Mouse (Mus musculus): Measurements from ENCODE around the gene Pde6c.

Pde6c gene

DNA sequence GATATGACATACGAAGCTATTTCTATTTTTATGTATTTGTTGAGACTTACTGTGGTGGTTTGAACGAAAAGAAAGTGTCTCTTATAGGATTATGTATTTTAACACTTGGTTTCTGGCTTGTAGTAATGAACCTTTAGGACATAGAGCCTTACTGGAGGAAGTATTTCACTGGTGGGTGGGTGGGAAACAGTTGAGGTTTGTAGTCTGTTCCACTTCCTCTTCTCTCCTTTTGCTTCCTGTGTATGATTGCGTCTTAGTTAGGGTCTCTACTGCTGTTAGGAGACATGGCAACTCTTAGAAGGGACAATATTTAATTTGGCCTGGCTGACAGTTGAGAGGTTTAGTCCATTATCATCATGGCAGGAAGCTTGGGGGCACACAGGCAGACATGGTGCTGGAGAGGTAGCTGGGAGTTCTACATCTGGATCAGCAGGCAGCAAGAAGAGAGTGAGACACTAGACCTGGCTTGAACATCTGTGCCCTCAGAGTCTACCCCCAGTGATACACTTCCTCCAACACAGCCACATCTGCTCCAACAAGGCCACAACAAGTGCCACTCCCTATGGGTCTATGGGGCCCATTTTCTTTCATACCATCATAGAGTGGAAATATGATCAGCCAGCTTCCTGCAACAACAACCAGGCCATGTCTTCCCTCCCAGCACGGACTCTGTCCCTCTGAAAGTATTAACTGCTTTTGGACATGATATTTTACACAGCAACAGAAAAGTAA lies 11.1 kb downstream of the Pde6c start:
- no peak for DNase-seq (ENCODE audit: low spot score in 2 of 2)

DNA sequence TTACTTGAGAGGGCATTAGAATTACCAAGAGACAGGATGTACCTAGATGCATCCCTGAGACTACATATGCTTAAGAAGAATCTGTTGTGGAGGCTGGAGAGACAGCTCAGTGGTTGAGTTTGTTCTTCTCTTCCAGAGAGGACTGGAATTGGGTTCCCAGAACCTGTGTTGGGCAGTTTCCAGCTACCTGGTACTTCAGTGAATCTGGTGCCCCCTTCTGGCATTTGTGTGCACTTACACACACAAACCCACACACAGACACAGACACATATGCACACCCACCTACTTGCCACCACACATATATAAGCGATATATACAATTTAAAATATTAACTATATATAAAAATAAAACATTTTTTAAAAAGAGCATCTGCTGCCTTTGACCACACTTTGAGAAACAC lies 23.7 kb downstream of the Pde6c start:
- no peak for DNase-seq (ENCODE audit: low spot score in 2 of 2)

DNA sequence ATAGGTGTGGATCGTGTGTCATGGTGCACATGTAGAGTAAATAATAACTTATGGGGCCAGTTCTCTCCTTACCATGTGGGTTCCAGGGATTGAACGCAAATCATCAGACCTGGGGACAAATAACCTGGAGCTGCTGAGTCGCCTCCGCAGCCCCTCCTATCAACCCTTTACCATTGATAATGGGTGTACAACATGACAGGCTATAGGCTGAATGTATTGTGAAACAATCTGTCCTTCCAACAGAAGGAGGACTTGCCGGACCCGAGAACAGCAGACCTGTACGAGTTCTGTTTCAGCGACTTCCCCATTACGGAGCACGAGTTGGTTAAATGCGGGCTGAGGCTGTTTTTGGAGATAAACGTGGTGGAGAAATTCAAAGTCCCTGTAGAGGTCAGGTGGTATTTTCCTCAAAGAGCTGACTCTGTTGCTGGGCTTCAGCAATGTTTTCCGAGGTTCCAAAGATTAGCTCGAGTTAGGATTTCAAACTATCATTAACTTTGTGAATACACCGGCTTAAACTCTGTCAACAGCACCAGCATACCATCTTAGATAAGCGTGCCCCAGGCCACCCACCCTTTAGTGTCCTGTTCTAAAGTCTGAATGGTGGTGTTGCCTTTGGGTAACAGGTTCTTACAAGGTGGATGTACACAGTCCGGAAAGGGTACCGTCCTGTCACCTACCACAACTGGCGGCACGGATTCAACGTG lies 29.2 kb downstream of the Pde6c start:
- no peak for DNase-seq (ENCODE audit: low spot score in 2 of 2)

DNA sequence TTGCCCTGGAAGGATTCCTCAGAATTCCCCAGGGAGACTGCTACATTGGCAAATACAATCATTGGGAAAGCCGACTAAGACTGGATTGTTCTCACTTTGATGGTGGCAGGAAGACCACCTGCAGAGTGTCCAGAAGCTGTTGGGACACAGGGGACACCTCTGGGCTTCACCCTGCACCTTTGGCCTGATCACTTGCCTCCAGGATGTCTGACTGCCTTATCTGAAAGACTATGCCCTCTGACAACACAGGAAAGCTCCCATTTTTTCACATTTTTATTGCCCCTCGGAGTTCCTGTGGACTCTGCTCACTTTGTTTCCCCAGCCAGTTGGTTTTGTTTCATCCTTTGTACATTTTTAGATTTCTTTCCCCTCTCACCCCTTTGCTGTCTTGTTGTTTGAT lies 32.1 kb downstream of the Pde6c start:
- DNase-seq (ENCODE audit: low spot score in 2 of 2): no peak

DNA sequence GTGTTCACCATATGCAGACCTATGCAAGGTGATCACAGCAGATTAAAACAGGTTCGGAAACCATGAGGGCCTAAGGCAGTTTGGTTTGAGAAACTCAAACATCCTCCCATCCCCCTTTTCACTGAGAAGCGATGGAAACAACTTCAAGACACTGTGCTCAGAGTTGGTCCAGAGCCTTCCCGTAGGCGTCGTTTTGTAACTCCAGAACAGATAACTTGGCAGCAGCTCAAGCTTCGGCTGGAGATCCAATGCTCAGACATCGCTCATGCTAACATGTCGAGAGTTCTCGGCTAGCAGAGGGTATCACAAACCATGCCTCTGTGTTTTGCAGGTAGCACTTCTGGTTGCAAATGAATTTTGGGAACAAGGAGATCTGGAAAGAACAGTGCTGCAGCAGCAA lies 47.1 kb downstream of the Pde6c start:
- DNase-seq (ENCODE audit: low spot score in 2 of 2): no peak

DNA sequence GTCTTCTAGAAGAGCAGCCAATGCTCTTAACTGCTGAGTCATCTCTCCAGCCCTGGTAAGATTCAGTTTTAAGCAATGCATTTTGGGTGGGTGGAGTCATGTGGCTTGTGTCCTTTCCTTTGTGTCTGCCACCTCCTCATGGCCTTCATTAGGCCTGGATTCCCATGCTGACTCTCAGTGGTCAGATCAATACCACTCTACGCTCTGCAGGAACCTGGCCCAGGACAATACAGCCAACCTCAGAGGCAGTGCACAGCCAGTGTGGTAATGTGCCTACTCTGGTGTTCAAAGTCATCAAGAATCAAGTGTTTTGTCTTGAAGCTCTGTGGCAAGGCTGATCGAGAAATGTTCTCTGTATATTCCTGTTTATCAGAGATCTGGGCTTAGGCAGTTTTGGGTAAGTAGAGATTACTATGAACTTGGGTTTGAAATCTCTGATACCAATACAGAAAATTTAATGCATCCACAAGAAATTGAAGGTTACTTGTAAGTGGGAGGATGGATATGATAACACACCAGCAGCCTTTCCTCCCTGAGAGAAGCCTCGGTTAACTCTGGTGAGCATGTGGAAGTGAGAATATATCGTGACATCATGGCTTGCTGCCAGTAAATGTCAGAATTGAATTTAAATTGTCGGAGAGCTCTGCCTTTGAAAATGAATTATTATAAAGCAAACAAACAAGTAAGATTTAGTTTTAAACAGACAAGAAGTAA lies 54.2 kb downstream of the Pde6c start:
- DNase-seq (ENCODE audit: low spot score in 2 of 2): no peak

DNA sequence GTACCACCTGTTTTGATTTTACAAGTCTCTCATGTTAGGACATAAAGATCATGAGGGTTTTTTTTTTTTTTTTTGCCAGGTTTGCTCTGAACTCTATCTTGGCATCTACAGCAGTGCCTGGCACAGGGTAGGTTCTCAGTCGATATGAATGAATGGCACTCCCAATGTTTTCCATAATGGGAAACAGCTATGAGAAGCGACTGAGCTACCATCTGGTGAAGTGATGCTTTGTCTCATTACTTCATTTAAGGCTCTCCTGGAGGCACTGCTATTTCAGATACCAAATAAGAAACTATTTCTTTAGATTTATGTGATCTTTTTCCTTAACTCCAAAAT lies 54.7 kb downstream of the Pde6c start:
- no peak for DNase-seq (ENCODE audit: low spot score in 2 of 2)

DNA sequence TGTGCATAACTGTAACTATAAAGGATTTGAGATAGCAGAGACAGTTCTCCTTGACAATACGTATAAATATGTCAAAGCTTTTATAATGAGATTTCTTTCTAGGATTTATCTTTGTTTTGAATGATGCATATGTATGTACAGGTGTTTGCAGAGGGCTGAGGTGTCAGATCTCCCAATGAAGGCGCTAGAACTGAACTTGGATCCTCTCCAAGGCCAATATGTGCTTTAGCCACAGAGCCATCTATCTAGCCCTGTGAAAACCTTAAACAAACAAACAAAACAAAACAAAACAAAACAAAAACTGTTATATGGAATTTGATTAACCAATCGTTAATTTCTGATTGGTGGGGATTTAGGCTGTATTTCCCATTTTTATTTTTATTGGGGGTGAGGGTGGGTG lies 58.0 kb downstream of the Pde6c start:
- no peak for DNase-seq (ENCODE audit: low spot score in 2 of 2)

DNA sequence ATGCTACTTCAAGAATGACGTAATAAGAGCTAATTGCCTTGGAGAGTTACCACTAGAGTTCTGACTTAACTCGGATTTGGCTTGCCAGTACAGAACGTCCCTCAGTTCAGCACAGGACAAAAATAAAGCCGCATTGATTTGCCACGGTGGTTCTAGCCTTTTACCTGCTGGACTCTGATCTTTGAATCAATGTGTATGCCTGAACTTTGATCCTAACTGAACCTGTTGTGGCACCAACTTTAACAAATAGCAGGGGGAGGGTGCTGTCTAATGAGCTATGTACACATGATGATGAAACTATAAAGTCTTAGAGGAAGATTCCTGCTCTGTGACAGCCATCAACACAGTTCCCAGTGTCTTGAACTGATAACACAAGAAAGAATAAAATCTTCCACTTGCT lies 58.9 kb downstream of the Pde6c start:
- no peak for DNase-seq (ENCODE audit: low spot score in 2 of 2)

DNA sequence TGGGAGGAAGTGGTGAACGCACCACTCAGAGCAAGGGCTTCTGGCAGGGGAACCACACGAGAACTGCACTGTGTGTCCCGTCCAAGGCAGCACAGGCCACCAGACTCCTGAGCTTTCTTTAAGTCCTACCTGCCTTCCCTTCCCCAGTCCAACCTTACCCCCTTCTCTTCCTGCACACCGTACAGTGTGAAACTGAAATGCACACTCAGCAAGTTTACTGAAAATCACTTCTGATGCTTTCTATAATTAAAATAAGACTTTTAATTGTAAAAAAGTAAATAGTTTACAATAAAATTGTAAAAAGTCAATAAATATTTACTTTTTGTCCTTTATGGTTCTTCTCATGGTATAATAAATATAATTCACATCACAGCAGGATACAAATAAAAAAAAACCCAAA lies 62.7 kb downstream of the Pde6c start:
- DNase-seq (ENCODE audit: low spot score in 2 of 2): no peak

DNA sequence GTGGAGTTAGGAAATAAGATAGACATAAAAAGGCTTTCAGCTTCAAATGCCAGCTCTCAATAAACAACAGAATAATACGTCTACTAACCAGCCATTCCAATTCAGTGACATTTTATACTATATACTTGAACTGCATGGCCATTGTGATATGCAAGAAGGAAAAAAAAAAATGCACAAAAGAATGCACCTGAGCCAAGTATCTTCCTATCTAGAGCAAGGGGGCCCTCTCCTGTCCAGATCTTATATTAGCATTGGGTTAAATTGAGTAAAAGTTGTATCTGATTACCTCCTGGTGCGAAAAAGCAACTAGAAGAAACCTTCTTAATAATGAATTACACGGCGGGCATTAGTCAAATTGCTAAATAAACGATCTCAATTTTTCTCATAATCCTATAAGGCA lies 66.2 kb downstream of the Pde6c start:
- DNase-seq (ENCODE audit: low spot score in 2 of 2): no peak

DNA sequence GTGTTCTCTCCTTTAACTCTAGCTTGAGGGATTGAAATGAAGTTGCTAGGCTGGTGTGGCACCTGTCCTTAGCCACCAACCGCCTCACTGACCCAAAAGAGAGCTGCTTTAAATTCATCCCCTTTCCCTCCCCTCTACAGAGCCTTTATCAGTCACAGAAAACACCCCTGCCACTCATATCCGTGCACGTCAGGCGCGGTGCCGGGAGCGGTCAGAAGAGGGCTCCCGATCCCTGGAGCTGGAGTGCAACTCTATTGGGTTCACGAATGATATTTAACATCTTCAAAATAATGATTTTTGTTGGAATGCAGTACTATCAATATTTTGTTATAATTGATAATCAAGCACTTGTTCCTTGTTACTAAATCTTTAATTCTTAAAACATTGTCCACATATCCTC lies 74.1 kb downstream of the Pde6c start:
- no peak for DNase-seq (ENCODE audit: low spot score in 2 of 2)

DNA sequence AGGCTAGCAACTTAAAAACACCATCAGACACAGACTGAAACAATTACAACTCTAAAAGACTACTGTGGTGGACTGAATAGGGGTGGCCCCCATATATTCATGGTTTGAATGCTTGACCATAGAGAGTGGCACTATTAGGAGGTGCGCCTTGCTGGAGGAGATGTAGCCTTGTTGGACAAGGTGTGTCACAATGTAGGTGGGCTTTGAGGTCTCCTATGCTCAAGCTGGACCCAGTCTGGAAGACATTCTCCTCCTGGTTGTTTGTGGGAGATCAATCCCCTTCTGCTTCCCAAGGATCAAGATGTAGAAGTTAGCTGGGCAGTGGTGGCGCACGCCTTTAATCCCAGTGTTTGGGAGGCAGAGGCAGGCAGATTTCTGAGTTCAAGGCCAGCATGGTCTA lies 85.1 kb downstream of the Pde6c start:
- DNase-seq (ENCODE audit: low spot score in 2 of 2): no peak

DNA sequence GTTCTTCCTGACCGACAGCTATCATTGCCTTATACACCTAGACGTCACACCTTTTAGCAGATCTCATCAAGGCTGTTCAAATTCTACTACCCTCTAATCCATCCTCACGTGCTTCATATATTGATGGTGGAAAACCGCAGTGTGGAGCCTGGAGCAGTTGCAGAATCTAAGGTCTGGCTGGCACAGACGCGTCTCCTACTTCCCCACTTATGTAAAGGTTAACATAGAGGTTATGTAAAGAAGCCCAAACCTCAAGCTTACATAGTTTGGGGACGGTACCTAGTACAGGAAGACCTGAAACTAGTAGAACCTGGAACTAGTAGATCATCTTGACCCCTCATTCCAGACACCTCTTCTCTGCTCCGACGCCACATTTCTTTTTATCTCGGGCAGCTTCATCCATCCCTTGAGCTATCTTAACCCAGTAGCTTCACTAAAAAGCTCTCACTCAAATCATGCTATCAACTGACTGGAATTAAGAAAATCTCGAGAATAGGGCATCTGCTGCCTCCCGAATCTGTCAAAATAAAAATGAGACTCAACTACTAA lies 90.8 kb downstream of the Pde6c start:
- DNase-seq (ENCODE audit: low spot score in 2 of 2): no peak

DNA sequence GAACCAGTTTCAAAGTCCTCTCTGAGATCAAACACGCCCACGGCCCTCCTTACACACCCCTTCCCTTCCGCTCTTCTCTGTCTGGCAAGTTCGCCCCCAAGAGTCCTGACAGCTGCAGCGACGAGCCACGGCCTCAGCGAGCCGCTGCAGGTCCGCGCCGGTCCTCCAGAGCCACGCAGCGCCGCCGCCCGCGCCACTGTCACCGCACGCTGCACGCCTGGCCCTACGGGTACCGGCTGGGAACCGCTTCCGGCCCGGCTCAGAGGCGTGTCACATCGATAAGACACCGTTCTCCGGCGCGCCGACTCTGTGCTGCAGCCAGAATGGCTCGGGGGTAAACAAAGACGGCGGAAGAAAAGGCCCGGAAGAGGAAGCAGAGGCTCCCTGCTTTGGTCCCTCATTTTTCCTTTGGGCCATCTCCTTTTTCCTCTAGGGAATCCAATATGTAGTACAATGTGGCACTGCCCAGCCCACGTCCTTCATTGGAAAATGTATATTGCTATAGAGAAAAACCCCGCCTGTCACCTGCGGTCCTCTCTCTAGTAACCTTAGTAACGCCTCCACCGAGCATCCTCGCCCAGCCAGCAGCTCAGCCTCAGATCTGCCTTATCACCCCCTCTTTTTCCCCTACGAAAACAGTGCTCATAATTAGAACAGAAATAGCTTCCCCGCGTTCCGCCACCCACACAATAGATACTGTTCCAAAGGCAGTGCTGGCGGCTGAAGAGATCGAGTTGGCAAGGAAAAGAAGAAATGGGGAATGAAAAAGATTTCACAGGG lies 91.5 kb downstream of the Pde6c start, which contains the start of gene Fra10ac1:
Gene Fra10ac1 (minus strand): TSS at position 252 of the 780 bp plus-strand sequence.
- peak; percentile 81 to 85 for DNase-seq (ENCODE audit: low spot score in 2 of 2)

DNA sequence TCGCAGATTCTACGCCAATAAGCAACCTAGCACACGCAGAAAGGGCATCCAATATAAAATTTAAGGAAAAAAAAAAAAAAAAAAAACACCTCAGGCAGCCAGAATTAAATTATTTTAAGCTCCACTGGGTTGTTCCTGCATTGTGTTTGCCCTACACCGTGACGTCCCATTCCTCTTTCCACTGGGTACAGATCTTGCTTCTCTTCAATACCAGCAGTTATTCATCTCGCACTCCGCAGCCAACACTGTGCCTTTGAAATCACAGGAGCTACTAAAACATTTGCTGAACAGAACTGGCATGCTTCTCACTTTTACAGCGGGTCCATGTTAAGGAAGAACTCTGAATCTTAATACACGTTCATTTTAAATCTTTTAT lies 92.1 kb downstream of the Pde6c start:
- DNase-seq (ENCODE audit: low spot score in 2 of 2): no peak

DNA sequence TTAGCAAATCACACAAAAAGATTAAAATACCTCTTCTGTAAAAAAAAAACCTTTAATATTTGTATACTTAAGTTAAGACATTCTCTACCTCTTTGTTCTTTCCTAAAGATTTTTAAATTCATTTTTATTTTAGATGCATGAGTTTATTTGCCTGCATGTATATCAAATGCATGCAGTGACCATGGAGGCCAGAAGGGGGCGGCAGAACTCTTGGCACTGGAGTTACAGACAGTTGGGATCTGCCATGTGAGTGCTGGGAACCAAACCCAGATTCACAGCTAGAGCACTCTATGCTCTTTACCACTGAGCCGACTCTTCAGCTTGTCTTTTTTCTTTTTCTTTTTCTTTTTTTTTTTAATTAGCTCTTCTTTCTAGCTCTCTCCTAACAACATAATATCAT lies 96.1 kb downstream of the Pde6c start:
- no peak for DNase-seq (ENCODE audit: low spot score in 2 of 2)

DNA sequence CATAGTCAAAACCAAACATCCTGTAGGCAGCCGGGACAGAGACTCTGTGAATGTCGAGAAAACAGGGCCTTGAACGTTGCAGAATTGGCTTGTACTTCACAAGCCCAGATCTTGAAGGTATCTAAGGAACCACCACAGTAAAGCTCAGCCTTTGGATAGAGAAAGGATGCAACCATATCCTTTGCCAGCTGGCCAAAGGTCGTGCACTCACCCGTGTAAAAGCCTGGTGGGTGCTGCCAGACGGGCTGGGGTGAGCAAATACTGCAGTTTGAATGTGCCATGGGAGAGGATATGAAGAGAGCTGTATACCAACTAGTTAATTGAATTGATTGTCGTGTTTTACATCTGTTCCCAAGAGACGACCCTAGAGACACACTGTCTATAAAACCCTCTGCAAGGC lies 99.5 kb downstream of the Pde6c start:
- no peak for DNase-seq (ENCODE audit: low spot score in 2 of 2)

DNA sequence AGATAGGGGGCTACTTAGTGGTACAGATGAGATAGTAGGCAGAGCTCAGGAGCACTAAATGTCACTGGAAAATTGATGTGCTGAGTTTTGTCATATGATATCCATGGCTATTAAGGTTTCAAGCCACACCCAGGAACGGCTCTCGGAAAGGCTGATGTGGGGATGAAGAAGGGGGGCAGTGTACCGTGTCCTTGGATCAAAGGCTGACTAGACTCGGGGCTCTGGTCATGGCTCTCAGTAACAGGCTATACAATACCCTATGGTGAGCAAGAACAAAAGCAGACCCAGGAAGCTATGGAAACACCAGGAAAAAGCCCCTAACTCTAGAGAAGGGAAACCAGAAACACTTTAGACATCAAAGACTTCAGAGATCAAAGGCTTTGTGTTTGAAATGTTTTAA lies 99.9 kb downstream of the Pde6c start:
- no peak for DNase-seq (ENCODE audit: low spot score in 2 of 2)
